Comparison of ENCODE assay signal across 37 mouse cellular contexts in the genomic region with DNA sequence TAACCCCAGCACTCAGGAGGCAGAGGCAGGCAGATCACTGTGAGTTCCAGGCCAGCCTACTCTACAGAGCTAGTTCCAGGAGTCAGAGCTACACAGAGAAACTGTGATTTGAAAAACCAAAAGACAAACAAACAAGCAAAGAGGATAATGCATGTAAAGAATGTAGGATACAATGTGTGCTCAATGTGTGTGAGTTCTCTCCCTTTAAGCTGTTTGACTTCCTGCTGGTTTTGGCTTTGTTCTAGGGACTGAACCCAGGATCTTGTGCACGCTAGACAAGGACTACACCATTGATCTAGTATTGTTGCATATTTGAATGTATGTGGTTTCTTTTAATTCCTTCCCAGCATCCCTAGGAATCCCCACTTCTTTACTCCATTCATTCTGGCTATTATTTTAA. TPM values are rescaled to one million over a fixed set of nuclear protein-coding genes. Genes with fewer than 3 reads are reported as not detected.
"Had no signal": no experiment of that assay in that cellular context is flagged by ENCODE, and none has a peak within 500 bp of the region (broad histone marks: within the 10 kb centered on the region; RNA-seq: fewer than 3 reads in every experiment).

No protein-coding gene starts in this region.

- H3K9ac ChIP-seq: heart, embryonic 12.5 days; heart, embryonic 13.5 days; heart, embryonic 15.5 days; hindbrain, embryonic 12.5 days; hindbrain, embryonic 13.5 days; hindbrain, embryonic 14.5 days; hindbrain, embryonic 15.5 days; intestine, embryonic 15.5 days; kidney, embryonic 15.5 days had no signal

- H3K4me1 ChIP-seq: hindbrain, embryonic 10.5 days; hindbrain, embryonic 12.5 days; hindbrain, embryonic 13.5 days; hindbrain, embryonic 15.5 days; intestine, embryonic 15.5 days; kidney, embryonic 15.5 days had no signal

- H3K27me3 ChIP-seq: heart, embryonic 12.5 days; heart, embryonic 13.5 days; heart, embryonic 15.5 days; intestine, embryonic 15.5 days had no signal

- H3K9me3 ChIP-seq: heart, embryonic 12.5 days; heart, embryonic 13.5 days; heart, embryonic 15.5 days; hindbrain, embryonic 10.5 days; hindbrain, embryonic 12.5 days; hindbrain, embryonic 13.5 days; hindbrain, embryonic 15.5 days; intestine, embryonic 15.5 days; kidney, embryonic 15.5 days had no signal

- H3K4me3 ChIP-seq: heart, embryonic 12.5 days; heart, embryonic 13.5 days; heart, embryonic 15.5 days; hindbrain, embryonic 10.5 days; hindbrain, embryonic 12.5 days; hindbrain, embryonic 13.5 days; hindbrain, embryonic 15.5 days; intestine, embryonic 15.5 days; kidney, embryonic 15.5 days; layer of hippocampus, adult 2 months; left cerebral cortex, adult 2 months had no signal

- H3K27ac ChIP-seq: heart, embryonic 13.5 days; heart, embryonic 15.5 days; hindbrain, embryonic 10.5 days; hindbrain, embryonic 12.5 days; hindbrain, embryonic 13.5 days; hindbrain, embryonic 14.5 days; hindbrain, embryonic 15.5 days; hindbrain, postnatal 0 days; intestine, embryonic 15.5 days; kidney, embryonic 15.5 days; kidney, postnatal 0 days; layer of hippocampus, adult 2 months; left cerebral cortex, adult 2 months had no signal

- ATAC-seq: hindbrain, embryonic 16.5 days; hindbrain, postnatal 0 days; inflammation-experienced regulatory T-cells, adult 6 months; intestine, embryonic 15.5 days; intestine, embryonic 16.5 days; intestine, postnatal 0 days had no signal

- H3K36me3 ChIP-seq: hindbrain, embryonic 10.5 days; hindbrain, embryonic 12.5 days; hindbrain, embryonic 13.5 days; hindbrain, embryonic 15.5 days; intestine, embryonic 15.5 days; kidney, embryonic 15.5 days had no signal

- H3K4me2 ChIP-seq: heart, embryonic 11.5 days; heart, embryonic 12.5 days; heart, embryonic 13.5 days; heart, embryonic 15.5 days; hindbrain, embryonic 12.5 days; hindbrain, embryonic 13.5 days; hindbrain, embryonic 14.5 days; hindbrain, embryonic 15.5 days; intestine, embryonic 15.5 days; kidney, embryonic 15.5 days had no signal

- DNase-seq: heart, postnatal 10 days; heart, postnatal 14 days; heart, postnatal 36 days; heart, postnatal 4 days; kidney, adult 11 months; kidney, adult 18-20 months; kidney, adult 2 months; kidney, adult 8-10 months; kidney, adult 9 months; kidney, postnatal 10 days; kidney, postnatal 14 days; kidney, postnatal 25 days; kidney, postnatal 36 days; kidney, postnatal 4 days; layer of hippocampus, adult 9-11 months; layer of hippocampus, postnatal 36 days had no signal

RNA-seq across cellular contexts. Expression of a gene that starts 14.3 kb away (rescaled TPM):
- polyA plus RNA-seq: hindbrain, embryonic 10.5 days; hindbrain, embryonic 11.5 days; hindbrain, embryonic 12.5 days; hindbrain, embryonic 13.5 days; hindbrain, embryonic 14.5 days; hindbrain, embryonic 15.5 days; hindbrain, embryonic 16.5 days; hindbrain, postnatal 0 days; inflammation-experienced regulatory T-cells, adult 6 months; kidney, embryonic 14.5 days; kidney, postnatal 0 days had no signal
